Mouse (Mus musculus) midbrain, embryonic 11.5 days (tissue): ENCODE measurements at regions not wholly inside any gene's neighbourhood (a gene's known extent, or its start where the extent isn't known, plus 50 kb on each side); places are given as distances from the start of the nearest gene placed in this dataset.

Experiments used
- ATAC-seq: fragments of 200-750 bp; cut with Nextera tagmentation; 2 replicates; pipeline ENCODE4 v1.8.0; 2017; ENCODE audit warnings: moderate TSS enrichment, moderate library complexity; ENCODE audit not compliant: low FRiP score
- DNase-seq: peaks from one replicate; pipeline ENCODE4 v3.0.0; 2015; ENCODE audit warnings: low spot score; ENCODE audit errors: missing footprints
- H3K27ac ChIP-seq: fragments of 300-500 bp; sonication (generic); 2 replicates; pipeline ENCODE4 v1.5.1; 2014; ENCODE audit warnings: low read depth, low read length
- H3K27me3 ChIP-seq: fragments of 300-500 bp; sonication (generic); 2 replicates; pipeline ENCODE4 v1.6.1; 2014; ENCODE audit warnings: mild to moderate bottlenecking, low read length, moderate library complexity, mixed read lengths; ENCODE audit not compliant: control insufficient read depth, insufficient read depth
- H3K36me3 ChIP-seq: fragments of 300-500 bp; sonication (generic); 2 replicates; pipeline ENCODE4 v1.6.1; 2014; ENCODE audit warnings: mild to moderate bottlenecking, low read length, moderate library complexity, mixed read lengths; ENCODE audit not compliant: control insufficient read depth, insufficient read depth
- H3K4me1 ChIP-seq: fragments of 300-500 bp; sonication (generic); 2 replicates; pipeline ENCODE4 v1.6.1; 2014; ENCODE audit warnings: low read length; ENCODE audit not compliant: control insufficient read depth, insufficient read depth
- H3K4me2 ChIP-seq: fragments of 300-500 bp; sonication (generic); 2 replicates; pipeline ENCODE4 v1.6.1; 2014; ENCODE audit warnings: mild to moderate bottlenecking, moderate library complexity
- H3K4me3 ChIP-seq: fragments of 300-500 bp; sonication (generic); 2 replicates; pipeline ENCODE4 v1.5.1; 2014; ENCODE audit warnings: low read depth, low read length
- H3K9ac ChIP-seq: fragments of 300-500 bp; sonication (generic); 2 replicates; pipeline ENCODE4 v1.6.1; 2014; ENCODE audit warnings: low read length
- H3K9me3 ChIP-seq: fragments of 300-500 bp; sonication (generic); 2 replicates; pipeline ENCODE4 v1.6.1; 2016; ENCODE audit warnings: low read length; ENCODE audit not compliant: control insufficient read depth
- WGBS: fragments of 180-500 bp; shearing (Covaris S2); extraction: QIAGEN DNeasy Blood & Tissue Kit; methylation state at CpG from one replicate; pipeline ENCODE4 v1.1.7; 2014; 5-methylcytosine and 5-hydroxymethylcytosine counted together

- Histone ChIP-seq H3K27me3 (no peaks in the 10 kb centered on the region), H3K4me1 (no peaks in the 10 kb centered on the region), H3K27ac (no peak overlapping the region), H3K4me3 (no peak overlapping the region), H3K9ac (no peak overlapping the region), H3K36me3 (no peaks in the 10 kb centered on the region), H3K9me3 (no peaks in the 10 kb centered on the region), H3K4me2 (no peak overlapping the region)
- ATAC-seq: peak; percentile 48; the same call in 1 of the 2 replicates
- peak; percentile 86 for DNase-seq
- WGBS: 65% methylated on average over 3 of the region's 3 CpGs
Observed at GRCm38 (mm10) chr15:14051872-14052271, 878.4 kb upstream of the Cdh6 start.
